Mouse (Mus musculus) stomach, postnatal 0 days (tissue): Measurements from ENCODE around the gene Cry2.

ENCODE experiments used
- CTCF ChIP-seq: IDR thresholded peaks from 2 replicates; pipeline ENCODE4 v1.5.1; 2016; ENCODE audit warnings: antibody characterized with exemption, low read depth, mild to moderate bottlenecking, moderate library complexity
- EP300 ChIP-seq: optimal IDR thresholded peaks from 2 replicates; pipeline ENCODE3; 2016; ENCODE audit warnings: antibody characterized with exemption

DNA sequence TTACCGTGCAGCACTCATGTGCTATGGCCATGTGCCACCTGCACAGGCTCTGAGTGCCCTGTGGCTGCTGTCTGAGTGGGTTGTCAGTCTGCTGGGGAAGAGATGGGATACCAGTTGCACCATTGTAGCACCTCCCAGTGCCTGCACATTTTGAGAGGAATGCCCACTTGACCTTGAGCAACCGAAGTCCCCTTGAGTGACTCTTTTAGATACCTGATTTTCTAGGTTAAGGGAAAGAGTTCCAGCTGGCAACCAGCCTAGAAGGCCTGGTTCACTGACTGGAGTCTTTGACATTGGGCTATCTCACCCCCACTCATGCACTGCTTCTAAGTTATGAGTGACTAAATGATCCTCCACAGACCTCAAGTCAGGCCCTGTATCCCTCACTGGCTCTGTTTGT is 74.5 kb downstream of the Cry2 start:
- TF ChIP-seq CTCF (no peak), EP300 (no peak)
